Mouse (Mus musculus): ENCODE data around the gene Rbm47.

DNA sequence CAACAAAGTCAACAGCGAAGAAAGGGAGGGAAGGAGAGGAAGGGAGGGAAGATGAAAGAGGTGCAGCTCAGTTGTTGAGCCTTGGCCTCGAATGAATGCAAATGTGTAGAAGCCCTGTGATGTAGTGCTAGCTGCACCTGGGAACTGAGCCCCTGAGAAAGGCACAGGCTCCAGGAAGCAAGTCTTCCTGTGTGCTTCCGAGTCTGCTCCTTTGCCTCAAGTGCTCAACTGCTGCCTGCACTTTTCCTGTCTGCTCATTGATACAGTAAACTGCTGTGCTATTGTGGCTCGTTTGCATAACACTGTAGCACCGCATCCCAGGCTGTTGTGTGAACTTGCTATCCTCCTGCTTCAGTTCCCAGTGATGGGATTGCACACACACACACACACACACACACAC, 19.4 kb downstream of the Rbm47 start:
- no peak for TF ChIP-seq GATA1 (IDR thresholded peaks at IDR 0.05; ENCODE audit: low read length)
- no peak for TF ChIP-seq TAL1 (IDR thresholded peaks at IDR 0.05; ENCODE audit: low read length)
